Mouse (Mus musculus) liver, postnatal 0 days (tissue): Measurements from ENCODE around the gene Neurog1.

Experiments used
- CTCF ChIP-seq: sonication (generic); IDR thresholded peaks from 2 replicates; pipeline ENCODE4 v1.5.1; 2016; ENCODE audit warnings: antibody characterized with exemption, low read depth
- EP300 ChIP-seq: IDR thresholded peaks from 2 replicates; pipeline ENCODE4 v1.6.1; 2016; ENCODE audit warnings: antibody characterized with exemption, low read depth, mild to moderate bottlenecking

GRCm38 (mm10) chr13:56214633-56215032, 37.3 kb downstream of the Neurog1 start:
- TF ChIP-seq CTCF: no peak
- TF ChIP-seq EP300: no peak
